Mouse (Mus musculus) hindbrain, embryonic 13.5 days (tissue): Measurements from ENCODE around the gene Npcd. TPM values are rescaled to one million over a fixed set of nuclear protein-coding genes. Genes with fewer than 3 reads are reported as not detected.

ENCODE experiments used
- ATAC-seq: fragments of 200-750 bp; cut with Nextera tagmentation; 2 replicates; pipeline ENCODE4 v1.8.0; 2017; ENCODE audit warnings: moderate TSS enrichment; ENCODE audit not compliant: low FRiP score
- H3K27ac ChIP-seq: fragments of 300-500 bp; sonication (generic); 2 replicates; pipeline ENCODE4 v1.5.1; 2015; ENCODE audit warnings: inconsistent platforms, mild to moderate bottlenecking, moderate library complexity
- H3K27me3 ChIP-seq: fragments of 300-500 bp; sonication (generic); 2 replicates; pipeline ENCODE4 v1.6.1; 2015; ENCODE audit warnings: mild to moderate bottlenecking, inconsistent platforms
- H3K36me3 ChIP-seq: fragments of 300-500 bp; sonication (generic); 2 replicates; pipeline ENCODE4 v1.6.1; 2015; ENCODE audit warnings: mild to moderate bottlenecking, inconsistent platforms
- H3K4me1 ChIP-seq: fragments of 300-500 bp; sonication (generic); replicated peaks from 2 replicates; pipeline ENCODE4 v1.6.1; 2015; ENCODE audit warnings: inconsistent platforms
- H3K4me2 ChIP-seq: fragments of 300-500 bp; sonication (generic); 2 replicates; pipeline ENCODE4 v1.6.1; 2015; ENCODE audit warnings: inconsistent platforms, mild to moderate bottlenecking, moderate library complexity
- H3K4me3 ChIP-seq: fragments of 300-500 bp; sonication (generic); 2 replicates; pipeline ENCODE4 v1.5.1; 2015; ENCODE audit warnings: mild to moderate bottlenecking, inconsistent platforms
- H3K9ac ChIP-seq: fragments of 300-500 bp; sonication (generic); 2 replicates; pipeline ENCODE4 v1.6.1; 2015; ENCODE audit warnings: mild to moderate bottlenecking, inconsistent platforms
- H3K9me3 ChIP-seq: fragments of 300-500 bp; sonication (generic); 2 replicates; pipeline ENCODE4 v1.6.1; 2016; ENCODE audit warnings: inconsistent platforms
- WGBS: fragments of 180-500 bp; shearing (Covaris S2); methylation state at CpG from one replicate; pipeline ENCODE4 v1.1.7; 2015; 5-methylcytosine and 5-hydroxymethylcytosine counted together
- polyA plus RNA-seq: library from polyadenylated mRNA; unstranded; fragments of >200 nt; fragmentation: Nextera tagmentation; extraction: Ambion mirVana; gene quantifications from 2 replicates; pipeline ENCODE4 v1.2.1, GENCODE M21; 2015

Gene Npcd
- polyA plus RNA-seq, 1 experiment from 2014 or later = 0.51 TPM

DNA sequence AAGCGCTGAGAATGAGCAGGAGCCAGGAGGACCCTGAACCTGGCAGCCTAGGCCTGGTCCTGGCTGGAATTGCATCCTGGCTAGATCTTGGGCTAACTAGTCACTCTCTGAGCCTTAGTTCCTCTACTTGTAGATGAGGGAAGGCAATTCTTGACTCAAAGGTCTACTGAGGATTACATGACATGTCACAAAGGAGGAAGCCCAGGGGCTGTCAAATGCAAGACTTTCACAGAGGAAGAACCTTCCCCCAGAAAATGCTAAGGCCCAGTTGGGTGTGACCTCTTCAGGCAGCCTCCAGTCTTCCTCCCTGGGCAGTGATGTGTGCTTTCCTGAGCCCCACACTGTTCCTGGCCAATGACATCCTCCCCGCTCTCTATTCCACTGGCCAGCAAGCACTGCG, 76.9 kb downstream of the Npcd start:
- no peaks in the 10 kb centered on the region for H3K27me3 ChIP-seq
- H3K9me3 ChIP-seq = no peaks in the 10 kb centered on the region
- peaks cover 11% of the 10 kb centered on the region for H3K4me1 ChIP-seq
- H3K9ac ChIP-seq = no peak overlapping the region
- H3K27ac ChIP-seq = no peak overlapping the region
- H3K36me3 ChIP-seq = peaks cover 16% of the 10 kb centered on the region
- H3K4me2 ChIP-seq = no peak overlapping the region
- WGBS = 97% methylated on average over 3 of the region's 3 CpGs
- no peak for ATAC-seq
- H3K4me3 ChIP-seq = no peak overlapping the region

DNA sequence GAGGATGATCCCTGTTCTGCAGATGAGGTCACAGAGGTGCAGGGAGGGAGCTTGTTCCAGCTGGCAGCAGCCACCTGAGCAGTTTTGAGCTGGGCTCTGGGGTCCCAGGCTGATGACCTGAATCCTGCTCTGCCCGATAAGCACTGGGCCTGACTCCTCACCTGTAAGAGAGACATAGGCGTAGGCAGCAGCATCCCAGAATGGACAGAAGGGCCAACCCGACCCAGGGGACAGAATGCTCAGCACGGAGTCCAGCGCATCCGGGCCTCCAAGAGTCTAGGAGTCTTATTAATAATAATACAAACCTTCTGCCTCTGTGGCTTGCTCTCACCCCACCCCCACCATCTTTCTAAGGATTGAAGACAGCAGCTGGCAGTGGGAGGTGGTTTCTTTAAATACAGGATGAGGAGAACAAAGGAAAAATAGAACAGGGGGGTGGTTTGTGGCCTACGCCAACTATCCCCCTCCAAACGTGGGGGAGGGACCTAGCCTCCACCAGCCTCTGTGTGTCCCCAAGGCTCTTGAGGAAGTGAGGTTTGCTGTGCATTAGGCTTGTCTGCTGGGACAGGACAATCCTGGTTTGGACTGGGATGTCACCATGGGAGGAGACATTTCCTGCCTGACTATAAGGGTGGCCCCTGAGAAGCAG, 77.9 kb downstream of the Npcd start:
- no peak overlapping the region for H3K4me2 ChIP-seq
- H3K27me3 ChIP-seq = no peaks in the 10 kb centered on the region
- no peaks in the 10 kb centered on the region for H3K9me3 ChIP-seq
- WGBS = 58% methylated on average over 8 of the region's 8 CpGs
- 0 out of 2 replicates have a peak overlapping the region, but pooled peaks have one; percentile 40 for H3K9ac ChIP-seq
- no peak overlapping the region for H3K4me3 ChIP-seq
- peaks cover 11% of the 10 kb centered on the region for H3K4me1 ChIP-seq
- ATAC-seq = no peak
- no peak overlapping the region for H3K27ac ChIP-seq
- H3K36me3 ChIP-seq = peaks cover 6% of the 10 kb centered on the region

DNA sequence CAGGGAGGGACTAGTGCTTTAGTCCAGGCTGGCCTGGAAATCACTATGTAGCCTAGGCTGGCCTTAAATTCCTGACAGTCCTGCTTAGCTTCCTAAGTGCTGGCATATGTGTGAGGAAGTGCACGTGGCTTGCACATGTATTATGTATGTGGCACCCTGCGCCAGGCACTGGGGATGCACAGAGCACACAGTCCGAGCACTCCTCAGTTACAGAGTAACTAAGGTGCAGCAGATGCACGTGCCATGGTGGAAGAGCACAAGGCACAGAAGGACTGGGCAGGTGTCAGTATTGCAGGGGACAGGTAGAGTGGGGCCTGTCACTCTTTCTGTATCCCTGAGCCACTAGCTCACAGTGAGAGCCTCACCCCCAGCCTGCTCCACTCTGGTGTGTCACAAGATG, 78.9 kb downstream of the Npcd start:
- H3K9ac ChIP-seq = no peak overlapping the region
- no peak for ATAC-seq
- H3K4me3 ChIP-seq = no peak overlapping the region
- H3K9me3 ChIP-seq = no peaks in the 10 kb centered on the region
- H3K4me2 ChIP-seq = no peak overlapping the region
- 83% methylated on average over 4 of the region's 4 CpGs for WGBS
- no peak overlapping the region for H3K27ac ChIP-seq
- H3K36me3 ChIP-seq = no peaks in the 10 kb centered on the region
- H3K4me1 ChIP-seq = peaks cover 11% of the 10 kb centered on the region
- no peaks in the 10 kb centered on the region for H3K27me3 ChIP-seq

DNA sequence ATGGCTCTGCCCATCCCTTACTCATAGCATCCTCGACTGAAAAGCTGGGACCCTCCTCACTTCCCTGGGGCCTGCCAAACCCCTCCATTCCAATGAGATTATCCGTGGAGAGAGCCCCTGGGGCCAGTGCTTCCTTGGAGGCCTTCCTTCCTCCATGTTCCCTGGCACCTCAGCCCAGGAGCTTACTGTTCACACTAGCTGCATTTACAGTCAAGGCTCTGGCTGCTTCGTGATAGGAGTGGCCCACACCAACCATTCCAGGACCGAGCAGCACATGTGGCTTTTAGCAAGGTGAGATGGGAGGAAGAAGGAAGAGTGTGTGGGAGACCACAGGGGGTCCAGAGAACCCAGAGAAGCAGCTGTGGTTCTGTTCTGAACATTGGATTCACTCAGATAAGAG, 80.2 kb downstream of the Npcd start:
- no peak for ATAC-seq
- no peaks in the 10 kb centered on the region for H3K36me3 ChIP-seq
- H3K4me1 ChIP-seq = peaks cover 11% of the 10 kb centered on the region
- peak overlapping the region; percentile 9; the same call in 1 of the 2 replicates for H3K9ac ChIP-seq
- WGBS = 56% methylated on average over 4 of the region's 4 CpGs
- H3K9me3 ChIP-seq = no peaks in the 10 kb centered on the region
- no peak overlapping the region for H3K4me2 ChIP-seq
- H3K27ac ChIP-seq = no peak overlapping the region
- H3K4me3 ChIP-seq = no peak overlapping the region
- no peaks in the 10 kb centered on the region for H3K27me3 ChIP-seq

DNA sequence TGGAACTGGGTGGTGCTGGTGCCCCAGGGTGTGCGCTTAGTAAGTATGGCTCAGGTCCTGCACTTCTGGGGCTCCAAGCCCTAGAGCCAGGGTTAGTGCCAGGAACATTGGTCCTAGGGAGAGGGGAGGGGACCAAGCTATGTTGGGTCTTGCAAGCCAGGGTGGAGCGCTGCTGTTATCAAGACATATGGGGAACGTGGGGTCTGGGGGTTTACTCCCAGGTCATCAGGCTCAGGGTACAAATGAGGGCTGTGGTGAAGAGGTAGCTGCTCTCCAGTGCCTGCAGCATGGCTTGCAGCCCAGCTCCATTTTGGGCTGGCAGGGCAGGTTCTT, 80.7 kb downstream of the Npcd start:
- peak overlapping the region; percentile 9; the same call in 1 of the 2 replicates for H3K9ac ChIP-seq
- no peaks in the 10 kb centered on the region for H3K9me3 ChIP-seq
- H3K4me3 ChIP-seq = no peak overlapping the region
- no peak overlapping the region for H3K4me2 ChIP-seq
- no peaks in the 10 kb centered on the region for H3K36me3 ChIP-seq
- ATAC-seq = 0 out of 2 replicates have a peak, but pooled peaks have one; percentile 5
- no peaks in the 10 kb centered on the region for H3K27me3 ChIP-seq
- H3K4me1 ChIP-seq = peaks cover 11% of the 10 kb centered on the region
- no peak overlapping the region for H3K27ac ChIP-seq
- WGBS = 95% methylated on average over 3 of the region's 3 CpGs

DNA sequence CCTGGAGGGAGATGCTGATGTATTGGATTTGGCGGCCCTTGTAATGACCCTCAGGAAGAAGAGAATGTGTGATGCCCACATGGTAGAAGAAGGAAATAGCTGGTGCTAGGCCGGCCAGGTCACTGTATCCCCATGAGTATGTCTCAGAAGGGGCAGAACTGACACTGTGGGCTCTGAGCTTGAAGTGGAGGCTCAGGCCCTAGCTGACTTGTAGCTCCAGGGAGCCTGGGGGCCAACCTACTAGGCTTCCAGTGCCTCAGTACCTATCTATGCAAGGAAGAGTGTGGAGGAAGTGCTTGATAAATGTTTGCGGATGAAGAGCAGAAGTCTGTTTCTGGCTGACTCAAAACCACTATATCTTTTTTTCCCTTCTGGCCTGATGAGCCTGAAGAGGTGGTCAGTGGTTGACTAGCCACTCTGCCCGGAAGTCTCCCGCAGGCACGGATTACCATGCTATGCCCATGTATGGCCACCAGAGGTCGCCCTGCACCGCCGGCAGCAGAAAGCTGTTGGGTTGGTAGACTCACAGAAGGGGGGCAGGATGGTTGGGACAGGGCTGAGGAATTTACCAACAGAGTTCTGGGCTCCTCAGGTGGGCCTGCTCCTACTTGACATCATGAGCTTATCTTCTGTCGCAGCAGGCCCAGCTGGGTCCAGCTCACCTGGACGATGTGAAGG, 81.2 kb downstream of the Npcd start:
- Histone ChIP-seq H3K9me3 (no peaks in the 10 kb centered on the region), H3K4me1 (peaks cover 11% of the 10 kb centered on the region), H3K27me3 (no peaks in the 10 kb centered on the region), H3K4me2 (no peak overlapping the region), H3K4me3 (no peak overlapping the region), H3K36me3 (no peaks in the 10 kb centered on the region), H3K27ac (no peak overlapping the region), H3K9ac (peak overlapping the region; percentile 19; the same call in 1 of the 2 replicates)
- WGBS = 24% methylated on average over 11 of the region's 11 CpGs
- ATAC-seq = 0 out of 2 replicates have a peak, but pooled peaks have one; percentile 29

DNA sequence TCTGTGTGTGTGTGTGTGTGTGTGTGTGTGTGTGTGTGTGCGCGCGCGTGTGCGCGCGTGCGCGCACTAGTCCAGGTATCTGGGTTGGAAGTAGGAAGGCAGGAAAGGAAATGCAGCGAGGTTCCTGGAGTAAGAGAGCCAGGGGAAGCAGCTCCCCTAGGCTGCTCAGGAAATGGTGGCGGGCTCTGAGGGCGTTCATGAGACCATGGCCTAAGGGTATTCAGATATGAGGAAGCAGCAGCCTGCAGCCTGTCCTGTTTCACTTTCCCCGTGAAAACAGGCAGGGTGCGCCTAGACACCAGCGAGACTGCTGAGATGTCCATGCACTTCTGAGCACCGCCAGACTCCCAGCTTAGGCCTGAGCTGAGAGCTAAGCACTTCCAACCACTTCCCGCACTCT, 82.3 kb downstream of the Npcd start:
- no peaks in the 10 kb centered on the region for H3K27me3 ChIP-seq
- no peak overlapping the region for H3K4me2 ChIP-seq
- no peak overlapping the region for H3K9ac ChIP-seq
- no peak for ATAC-seq
- no peaks in the 10 kb centered on the region for H3K36me3 ChIP-seq
- H3K4me1 ChIP-seq = peaks cover 6% of the 10 kb centered on the region
- H3K4me3 ChIP-seq = no peak overlapping the region
- H3K9me3 ChIP-seq = no peaks in the 10 kb centered on the region
- no peak overlapping the region for H3K27ac ChIP-seq
- 86% methylated on average over 17 of the region's 17 CpGs for WGBS

DNA sequence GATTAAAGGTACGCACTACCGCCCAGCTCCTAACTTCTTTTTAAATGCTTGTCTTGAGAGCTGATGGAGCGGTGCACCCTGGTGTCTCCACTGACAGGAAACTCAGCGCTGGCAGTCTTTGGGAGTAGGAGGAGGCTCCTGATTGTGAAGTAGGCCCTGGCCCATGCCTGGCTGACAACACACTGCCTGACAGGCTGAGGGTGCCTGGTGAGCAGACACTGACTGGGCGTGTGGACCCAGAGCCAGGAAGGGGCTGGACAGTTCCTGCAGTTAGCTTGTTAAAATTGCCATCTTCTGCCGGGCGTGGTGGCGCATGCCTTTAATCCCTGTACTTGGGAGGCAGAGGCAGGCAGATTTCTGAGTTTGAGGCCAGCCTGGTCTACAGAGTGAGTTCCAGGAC, 83.8 kb downstream of the Npcd start:
- ATAC-seq = no peak
- WGBS = 87% methylated on average over 8 of the region's 8 CpGs
- no peaks in the 10 kb centered on the region for H3K9me3 ChIP-seq
- no peak overlapping the region for H3K4me2 ChIP-seq
- no peaks in the 10 kb centered on the region for H3K36me3 ChIP-seq
- H3K9ac ChIP-seq = no peak overlapping the region
- H3K27ac ChIP-seq = no peak overlapping the region
- H3K27me3 ChIP-seq = no peaks in the 10 kb centered on the region
- no peaks in the 10 kb centered on the region; the same call in 1 of the 2 replicates for H3K4me1 ChIP-seq
- H3K4me3 ChIP-seq = no peak overlapping the region

DNA sequence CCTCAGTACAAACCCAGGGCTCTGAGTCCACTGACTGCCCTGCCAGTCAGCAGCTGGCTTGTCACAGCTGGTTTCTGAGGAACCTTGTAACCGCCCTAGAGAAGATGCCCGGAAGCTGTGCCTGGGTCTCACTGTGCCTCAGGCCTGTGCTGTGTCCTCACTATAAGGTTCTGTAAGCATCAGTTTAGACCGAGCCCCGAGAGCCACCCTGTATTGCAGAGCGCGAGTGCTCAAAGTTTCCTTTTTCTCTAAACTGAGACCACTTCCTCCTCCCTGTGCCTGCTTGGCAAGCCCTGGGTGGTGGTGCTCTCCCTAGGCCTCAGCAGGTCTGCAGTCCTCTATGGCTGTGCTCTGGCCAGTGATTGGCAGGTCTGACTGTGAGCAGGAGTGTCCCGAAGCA, 84.9 kb downstream of the Npcd start:
- no peak for ATAC-seq
- no peaks in the 10 kb centered on the region for H3K27me3 ChIP-seq
- H3K4me3 ChIP-seq = no peak overlapping the region
- no peak overlapping the region for H3K4me2 ChIP-seq
- no peak overlapping the region for H3K9ac ChIP-seq
- 93% methylated on average over 7 of the region's 7 CpGs for WGBS
- no peaks in the 10 kb centered on the region; the same call in 1 of the 2 replicates for H3K4me1 ChIP-seq
- H3K9me3 ChIP-seq = no peaks in the 10 kb centered on the region
- no peak overlapping the region for H3K27ac ChIP-seq
- no peaks in the 10 kb centered on the region for H3K36me3 ChIP-seq

DNA sequence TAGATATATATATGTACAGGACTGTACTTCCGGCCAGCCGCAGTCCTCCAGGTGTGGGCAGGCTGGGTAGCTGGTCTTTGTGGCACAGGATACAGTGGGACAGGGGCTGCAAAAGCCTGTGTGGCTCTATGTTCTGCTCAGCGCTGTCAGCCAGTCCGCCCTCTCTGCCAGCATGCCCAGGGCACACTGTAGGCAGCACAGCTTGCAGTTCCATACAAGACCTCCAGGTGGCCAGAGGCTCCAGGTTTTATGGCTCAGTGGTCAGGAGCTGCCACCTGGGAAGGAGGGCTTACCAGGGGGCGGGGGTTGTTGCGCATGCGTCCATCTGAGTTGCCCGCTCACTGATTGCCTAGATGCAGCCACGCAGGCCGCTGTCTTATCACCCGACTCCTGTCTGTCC, 86.0 kb downstream of the Npcd start:
- H3K4me2 ChIP-seq = no peak overlapping the region
- H3K27ac ChIP-seq = no peak overlapping the region
- no peak; the same call in 1 of the 2 replicates for ATAC-seq
- 47% methylated on average over 11 of the region's 11 CpGs for WGBS
- peaks cover 3% of the 10 kb centered on the region; the same call in 1 of the 2 replicates for H3K4me1 ChIP-seq
- H3K36me3 ChIP-seq = no peaks in the 10 kb centered on the region
- no peaks in the 10 kb centered on the region for H3K27me3 ChIP-seq
- H3K9me3 ChIP-seq = no peaks in the 10 kb centered on the region
- H3K9ac ChIP-seq = no peak overlapping the region
- no peak overlapping the region for H3K4me3 ChIP-seq

DNA sequence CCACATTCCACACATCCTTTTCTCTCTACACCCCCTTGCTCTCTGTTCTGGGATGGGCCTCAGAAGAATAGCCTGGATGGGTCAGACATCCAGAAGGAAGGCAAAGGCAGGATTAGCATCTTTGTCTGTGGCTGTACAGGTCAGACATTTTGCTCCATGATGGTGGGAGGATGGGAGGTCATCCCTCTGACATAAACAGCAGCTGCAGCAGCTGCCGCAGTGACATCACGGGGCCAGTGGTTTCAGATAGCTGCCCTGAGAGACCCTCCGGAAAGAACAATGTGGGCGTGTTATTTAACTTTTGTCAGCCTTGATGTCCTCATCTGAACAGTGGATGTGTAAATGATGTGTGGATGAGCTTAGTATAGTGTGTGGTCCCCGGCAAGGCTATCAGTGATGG, 88.2 kb downstream of the Npcd start:
- Histone ChIP-seq H3K9ac (no peak overlapping the region), H3K27me3 (no peaks in the 10 kb centered on the region), H3K4me3 (no peak overlapping the region), H3K4me2 (no peak overlapping the region), H3K9me3 (no peaks in the 10 kb centered on the region), H3K27ac (no peak overlapping the region), H3K36me3 (no peaks in the 10 kb centered on the region), H3K4me1 (peaks cover 13% of the 10 kb centered on the region)
- no peak for ATAC-seq
- WGBS = 90% methylated on average over 5 of the region's 5 CpGs

DNA sequence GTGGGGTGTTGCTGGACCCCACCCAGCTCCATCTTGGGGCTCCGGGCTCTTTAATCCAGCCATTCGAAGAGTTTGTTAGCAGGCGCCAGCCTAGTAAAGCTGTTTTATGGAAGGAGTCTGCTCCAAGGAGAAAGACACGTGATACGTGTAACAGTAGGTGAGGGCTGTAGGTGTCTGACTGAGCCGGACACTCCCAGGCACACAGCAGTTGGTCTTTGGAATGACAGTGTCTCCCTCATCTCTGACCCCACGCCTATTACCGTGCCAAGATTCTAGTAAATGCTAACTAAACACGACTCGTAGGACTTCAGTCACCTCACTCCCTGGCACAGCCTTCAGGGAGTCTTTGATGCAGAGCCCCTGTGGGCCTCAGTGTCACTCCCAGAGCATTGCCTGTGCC, 88.7 kb downstream of the Npcd start:
- H3K36me3 ChIP-seq = no peaks in the 10 kb centered on the region
- no peaks in the 10 kb centered on the region for H3K27me3 ChIP-seq
- no peak overlapping the region for H3K4me2 ChIP-seq
- H3K9me3 ChIP-seq = no peaks in the 10 kb centered on the region
- no peak overlapping the region for H3K4me3 ChIP-seq
- ATAC-seq = no peak
- WGBS = 87% methylated on average over 10 of the region's 10 CpGs
- H3K9ac ChIP-seq = no peak overlapping the region
- peaks cover 18% of the 10 kb centered on the region for H3K4me1 ChIP-seq
- no peak overlapping the region for H3K27ac ChIP-seq

DNA sequence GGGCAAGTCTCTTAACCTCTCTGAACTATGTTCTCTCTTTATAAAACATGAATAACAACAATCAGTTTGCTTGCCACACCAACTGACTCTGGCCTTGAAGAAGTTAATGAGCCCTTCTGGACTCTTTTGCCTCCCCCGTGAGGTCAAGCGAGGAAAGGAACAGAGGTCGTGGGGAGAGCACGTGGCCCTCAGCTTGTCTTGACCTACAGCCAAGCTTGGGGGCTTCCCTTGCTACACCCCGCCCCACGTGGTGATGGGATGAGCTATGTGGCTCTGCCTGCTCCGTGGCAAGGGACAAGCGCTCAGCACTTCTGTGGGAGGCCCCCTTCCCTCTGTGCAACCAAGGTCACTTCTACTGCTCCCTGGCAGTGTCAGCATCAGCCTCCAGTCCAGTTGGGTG, 89.3 kb downstream of the Npcd start:
- Histone ChIP-seq H3K9ac (no peak overlapping the region), H3K4me1 (peaks cover 24% of the 10 kb centered on the region), H3K27ac (no peak overlapping the region), H3K27me3 (no peaks in the 10 kb centered on the region), H3K36me3 (peaks cover 4% of the 10 kb centered on the region), H3K4me3 (no peak overlapping the region), H3K4me2 (no peak overlapping the region), H3K9me3 (no peaks in the 10 kb centered on the region)
- no peak for ATAC-seq
- 81% methylated on average over 8 of the region's 8 CpGs for WGBS
